Mouse (Mus musculus) liver, adult 2 months (tissue): ENCODE results near the gene Fxyd2.

Experiments used
- CTCF ChIP-seq: fragments of 200-500 bp; IDR thresholded peaks from 2 replicates; pipeline ENCODE4 v1.5.1; 2011; ENCODE audit warnings: low read depth, low read length, control low read depth
- POLR2A ChIP-seq: fragments of 200-500 bp; IDR thresholded peaks from 2 replicates; pipeline ENCODE4 v1.6.1; 2011; ENCODE audit warnings: low read length, control low read depth; ENCODE audit not compliant: insufficient read depth; ENCODE audit errors: extremely low read depth

DNA sequence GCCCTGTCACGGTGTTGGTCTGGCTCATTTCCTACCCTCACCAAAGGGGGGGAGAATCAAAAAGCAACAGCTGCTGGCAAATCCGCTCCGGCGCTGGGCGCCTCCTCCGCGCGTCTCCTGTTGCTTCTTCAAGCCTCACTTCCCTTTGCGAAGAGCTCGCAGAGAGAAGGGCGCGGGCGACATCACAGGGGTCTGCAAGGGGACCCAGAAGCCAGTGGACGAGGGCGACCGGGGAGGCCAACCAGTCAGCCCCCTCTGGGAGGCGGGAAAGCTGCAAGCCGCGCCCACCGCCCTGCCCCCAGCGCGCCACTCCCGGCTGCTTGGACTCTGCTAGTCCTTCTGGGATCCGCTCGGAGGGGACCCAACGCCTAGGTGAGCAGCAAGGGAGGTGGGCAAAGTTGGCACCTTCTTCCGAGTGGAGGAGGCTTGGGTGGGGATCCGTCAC lies 29.3 kb upstream of the Fxyd2 start, which contains the start of gene Fxyd6:
- TF ChIP-seq CTCF (no peak), POLR2A (no peak)
